Mouse (Mus musculus) small intestine, adult 2 months (tissue): Measurements from ENCODE around the gene Wdr18. TPM values are rescaled to one million over a fixed set of nuclear protein-coding genes. Genes with fewer than 3 reads are reported as not detected.

Source experiments
- H3K27ac ChIP-seq: fragments of 200-500 bp; 2 replicates; pipeline ENCODE4 v1.5.1; 2012; ENCODE audit warnings: low read depth, low read length, control low read depth, inconsistent platforms; ENCODE audit not compliant: insufficient read depth
- H3K27me3 ChIP-seq: fragments of 200-500 bp; 2 replicates; pipeline ENCODE4 v1.6.1; 2012; ENCODE audit warnings: mild to moderate bottlenecking, moderate library complexity, low read length, inconsistent platforms; ENCODE audit not compliant: control insufficient read depth, insufficient read depth
- H3K36me3 ChIP-seq: fragments of 200-500 bp; 2 replicates; pipeline ENCODE4 v1.6.1; 2012; ENCODE audit warnings: mild to moderate bottlenecking, low read length, control low read depth, inconsistent platforms; ENCODE audit not compliant: control insufficient read depth, insufficient read depth
- H3K4me1 ChIP-seq: fragments of 200-500 bp; 2 replicates; pipeline ENCODE4 v1.6.1; 2012; ENCODE audit warnings: low read length, inconsistent platforms, mixed read lengths; ENCODE audit not compliant: control insufficient read depth, insufficient read depth, insufficient read length
- H3K4me3 ChIP-seq: fragments of 200-500 bp; 2 replicates; pipeline ENCODE4 v1.5.1; 2012; ENCODE audit warnings: low read depth, mild to moderate bottlenecking, control low read depth, inconsistent platforms, low read length, moderate library complexity
- CTCF ChIP-seq: fragments of 200-500 bp; IDR thresholded peaks from 2 replicates; pipeline ENCODE4 v1.5.1; 2012; ENCODE audit warnings: low read depth, mild to moderate bottlenecking, control low read depth, inconsistent platforms, low read length, moderate library complexity, mixed read lengths; ENCODE audit not compliant: insufficient replicate concordance, insufficient read length; ENCODE audit errors: extremely low read depth
- POLR2A ChIP-seq: fragments of 200-500 bp; IDR thresholded peaks from 2 replicates; pipeline ENCODE4 v1.6.1; 2012; ENCODE audit warnings: low read depth, mild to moderate bottlenecking, control low read depth, inconsistent platforms, low read length, moderate library complexity
- WGBS: fragments of 180-500 bp; shearing (Covaris S2); methylation state at CpG from one replicate; pipeline ENCODE4 v1.1.7; 2018; 5-methylcytosine and 5-hydroxymethylcytosine counted together
- polyA plus RNA-seq: library from polyadenylated mRNA; depleted of rRNA; stranded (reverse); fragments of >200 nt; gene quantifications from 2 replicates; pipeline ENCODE4 v1.2.3, GENCODE M21; 2012; rRNA removed

Wdr18 gene
- polyA plus RNA-seq, 1 experiment: 44.6 TPM

DNA sequence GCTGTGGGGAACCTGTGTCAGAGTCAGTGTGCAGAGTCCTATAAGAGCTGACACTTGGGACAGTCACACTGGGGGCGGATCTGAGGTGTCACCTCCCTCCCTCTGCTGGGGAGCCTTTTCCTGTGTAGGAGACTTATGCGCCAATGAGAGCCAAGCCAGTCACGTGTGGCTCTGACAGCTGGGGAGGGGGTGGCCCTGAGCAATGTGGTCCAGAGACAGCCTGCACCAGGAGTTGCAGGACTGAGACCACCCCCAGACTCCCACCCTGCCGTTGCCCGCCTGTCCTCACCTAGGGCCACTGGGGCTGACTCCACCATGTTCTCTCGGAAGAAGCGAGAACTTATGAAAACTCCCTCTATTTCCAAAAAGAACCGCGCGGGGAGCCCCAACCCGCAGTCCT, 56.6 kb downstream of the Wdr18 start, which contains the start of gene Arhgap45:
Gene Arhgap45, plus strand, starts transcription at position 143 of the 400 bp plus-strand sequence.
- no peak for TF ChIP-seq CTCF
- peak within 1 kb of the TSS; percentile 69 for H3K4me3 ChIP-seq
- H3K4me1 ChIP-seq: peaks cover 20% of the 10 kb centered on the region
- peak within 1 kb of the TSS; percentile 93 for H3K27ac ChIP-seq
- 79% methylated on average over 11 of the region's 11 CpGs for WGBS
- no peaks in the 10 kb centered on the region for H3K27me3 ChIP-seq
- peaks cover 5% of the 10 kb centered on the region; the same call in 1 of the 2 replicates for H3K36me3 ChIP-seq

DNA sequence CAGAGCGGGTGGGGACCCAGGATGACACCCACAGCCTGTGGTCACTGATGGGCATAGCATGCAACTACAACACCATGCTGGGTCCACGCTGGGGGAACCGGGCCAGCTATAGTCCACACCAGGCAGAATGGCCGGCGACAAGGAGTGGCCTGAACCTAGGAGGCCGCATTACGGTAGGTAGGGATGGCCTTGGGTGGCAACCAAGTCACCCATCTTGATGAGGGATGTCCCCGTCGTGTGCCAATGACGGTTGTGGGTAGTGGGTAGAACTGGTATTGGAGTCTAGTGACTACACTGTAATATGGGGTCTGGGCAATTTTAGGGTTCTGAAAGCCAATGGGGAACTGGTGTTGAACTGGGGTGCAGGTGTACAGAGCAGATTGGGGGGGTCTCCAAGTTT, 57.0 kb downstream of the Wdr18 start:
- H3K36me3 ChIP-seq: 0 out of 2 replicates have a peak, but pooled peaks cover 2% of the 10 kb centered on the region
- WGBS: 82% methylated on average over 10 of the region's 10 CpGs
- H3K27ac ChIP-seq: peak overlapping the region; percentile 93
- peak overlapping the region; percentile 69 for H3K4me3 ChIP-seq
- no peak for TF ChIP-seq POLR2A
- TF ChIP-seq CTCF: no peak
- H3K4me1 ChIP-seq: peaks cover 20% of the 10 kb centered on the region
- no peaks in the 10 kb centered on the region for H3K27me3 ChIP-seq

DNA sequence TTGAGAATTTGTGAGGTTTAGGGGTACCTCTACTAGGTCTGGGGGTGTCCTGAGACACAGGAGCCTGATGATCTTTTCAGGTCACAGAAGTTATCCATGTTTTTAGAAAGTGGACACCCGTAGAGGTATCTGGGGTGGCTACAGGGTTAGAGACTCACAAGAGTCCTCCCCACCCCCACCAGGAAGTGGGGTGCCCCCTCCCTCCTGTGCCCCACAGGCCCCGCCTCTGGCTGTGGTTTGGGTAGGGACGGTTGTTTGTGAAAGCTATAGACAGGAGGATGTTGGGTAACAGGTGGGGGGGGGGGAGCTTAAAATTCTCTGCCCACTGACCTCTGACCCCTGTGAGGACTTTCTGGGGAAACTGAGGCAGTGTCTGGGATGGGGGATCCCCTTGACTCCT, 57.4 kb downstream of the Wdr18 start:
- Histone ChIP-seq H3K27me3 (no peaks in the 10 kb centered on the region), H3K4me3 (peak overlapping the region; percentile 69), H3K27ac (peak overlapping the region; percentile 93), H3K4me1 (peaks cover 20% of the 10 kb centered on the region), H3K36me3 (0 out of 2 replicates have a peak, but pooled peaks cover 2% of the 10 kb centered on the region)
- TF ChIP-seq CTCF (no peak), POLR2A (no peak)
- 39% methylated on average over 3 of the region's 3 CpGs for WGBS

DNA sequence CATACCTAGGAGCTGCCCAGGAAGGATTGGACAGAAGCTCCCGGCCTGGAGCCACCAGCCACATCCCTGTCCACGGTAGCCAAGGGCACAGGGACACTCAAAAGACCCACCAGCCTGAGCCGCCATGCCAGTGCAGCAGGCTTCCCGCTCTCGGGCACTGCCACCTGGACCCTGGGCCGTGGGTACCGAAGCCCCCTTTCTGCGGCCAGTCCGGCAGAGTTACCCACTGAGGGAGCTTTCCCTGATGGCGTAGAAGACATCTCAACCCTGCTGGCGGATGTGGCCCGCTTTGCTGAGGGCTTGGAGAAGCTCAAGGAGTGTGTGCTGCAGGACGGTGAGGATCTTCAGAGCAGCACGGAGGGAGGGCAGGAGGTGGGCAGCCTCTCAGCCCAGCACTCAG, 57.8 kb downstream of the Wdr18 start:
- H3K36me3 ChIP-seq: 0 out of 2 replicates have a peak, but pooled peaks cover 2% of the 10 kb centered on the region
- no peaks in the 10 kb centered on the region for H3K27me3 ChIP-seq
- WGBS: 76% methylated on average over 14 of the region's 14 CpGs
- peak overlapping the region; percentile 91 for H3K27ac ChIP-seq
- H3K4me1 ChIP-seq: peaks cover 20% of the 10 kb centered on the region
- TF ChIP-seq CTCF (no peak), POLR2A (no peak)
- H3K4me3 ChIP-seq: peak overlapping the region; percentile 60

DNA sequence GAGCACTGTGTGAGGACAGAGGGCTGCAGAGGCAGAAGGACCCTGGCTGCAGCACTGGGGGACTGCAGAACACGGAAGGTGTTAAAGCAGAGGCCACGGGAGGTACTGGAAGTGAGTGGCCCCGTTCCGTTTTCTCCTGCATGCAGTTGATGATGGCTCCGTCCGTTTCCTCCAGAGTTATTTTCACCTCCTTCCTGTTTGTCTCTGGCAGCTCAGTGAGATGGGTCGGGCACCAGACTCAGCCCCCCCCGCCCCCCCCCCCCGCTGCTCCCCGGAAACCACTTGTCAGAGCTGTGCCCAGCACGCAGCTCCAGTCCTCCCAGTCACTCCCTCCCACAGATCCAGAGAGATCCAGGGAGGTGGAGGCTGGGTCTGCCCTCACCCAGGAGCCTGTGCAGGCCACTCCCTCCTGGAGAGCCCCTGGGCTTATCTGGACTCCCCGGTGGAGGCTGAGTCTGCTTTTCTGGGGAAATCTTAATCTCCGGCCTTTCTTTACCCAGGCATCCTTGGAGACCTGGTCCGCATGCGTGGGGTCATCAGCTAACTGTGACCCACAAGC, 58.9 kb downstream of the Wdr18 start:
- H3K4me3 ChIP-seq: peak overlapping the region; percentile 39
- 0 out of 2 replicates have a peak, but pooled peaks cover 2% of the 10 kb centered on the region for H3K36me3 ChIP-seq

DNA sequence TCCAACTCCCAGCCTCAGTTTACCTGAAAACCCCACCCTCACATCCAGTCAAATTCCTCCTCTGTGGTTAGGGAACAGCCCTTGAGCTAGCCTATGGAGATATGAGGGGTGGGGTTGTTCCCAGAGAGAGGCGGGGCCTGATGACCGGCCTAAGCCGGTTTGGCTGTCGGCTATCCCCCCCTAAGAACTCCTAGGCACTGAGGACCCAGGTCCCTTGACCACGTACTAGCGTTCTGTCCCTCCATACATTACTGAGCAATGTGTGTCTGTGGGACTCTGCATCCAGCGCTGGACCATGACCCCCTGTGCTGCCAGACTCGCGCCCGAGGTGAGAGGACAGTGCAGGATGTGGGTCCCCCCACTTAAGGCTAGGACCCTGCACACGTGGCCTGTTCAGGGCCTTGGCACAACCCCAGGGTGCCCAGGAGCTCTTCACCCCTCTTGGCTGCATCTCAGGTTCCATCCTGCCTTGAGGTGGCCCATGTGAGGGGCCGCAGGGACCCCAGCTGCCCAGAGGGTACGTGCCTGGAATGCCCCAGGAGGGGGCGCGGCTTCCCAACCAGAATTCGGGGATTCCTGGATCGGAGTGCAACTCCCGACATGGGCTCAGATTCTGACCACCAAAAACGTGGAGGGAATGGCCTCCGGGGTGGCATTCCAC, 59.6 kb downstream of the Wdr18 start:
- Histone ChIP-seq H3K4me1 (peaks cover 21% of the 10 kb centered on the region), H3K27me3 (no peaks in the 10 kb centered on the region), H3K27ac (peak overlapping the region; percentile 13; the same call in 1 of the 2 replicates), H3K36me3 (0 out of 2 replicates have a peak, but pooled peaks cover 2% of the 10 kb centered on the region), H3K4me3 (peak overlapping the region; percentile 24)
- WGBS: 41% methylated on average over 20 of the region's 20 CpGs
- TF ChIP-seq POLR2A: no peak
- no peak for TF ChIP-seq CTCF

More for the DNA sequence above, 58.9 kb downstream of the Wdr18 start:
- WGBS: 8% methylated on average over 12 of the region's 15 CpGs
- Histone ChIP-seq H3K4me1 (peaks cover 23% of the 10 kb centered on the region), H3K27ac (peak overlapping the region; percentile 53), H3K27me3 (no peaks in the 10 kb centered on the region)
- TF ChIP-seq POLR2A (no peak), CTCF (no peak)

Other genes starting within 250 kb of the Wdr18 start
- gene Hcn2, start 243.5 kb upstream of the Wdr18 start, polyA plus RNA-seq: 8.3 and 19.2 TPM in 2 replicates
- 38.7 and 50.0 TPM in 2 replicates for gene Polrmt, start 213.6 kb upstream of the Wdr18 start, polyA plus RNA-seq
- not detected in 2 replicates for gene Fgf22, start 205.1 kb upstream of the Wdr18 start, polyA plus RNA-seq
- 130 and 222 TPM in 2 replicates for gene Rnf126, start 193.2 kb upstream of the Wdr18 start, polyA plus RNA-seq
- 16.0 and 19.6 TPM in 2 replicates for gene Fstl3, start 182.9 kb upstream of the Wdr18 start, polyA plus RNA-seq
- 0.24 and 0.67 TPM in 2 replicates for gene Prss57, start 169.2 kb upstream of the Wdr18 start, polyA plus RNA-seq
- gene Palm, start 166.6 kb upstream of the Wdr18 start, polyA plus RNA-seq: 13.0 and 24.0 TPM in 2 replicates
- 141 and 347 TPM in 2 replicates for gene Misp, start 139.2 kb upstream of the Wdr18 start, polyA plus RNA-seq
- gene Ptbp1, start 105.7 kb upstream of the Wdr18 start, polyA plus RNA-seq: 150 and 285 TPM in 2 replicates
- 1.6 and 2.1 TPM in 2 replicates for gene Prtn3, start 85.7 kb upstream of the Wdr18 start, polyA plus RNA-seq
- gene Plppr3, start 85.5 kb upstream of the Wdr18 start, polyA plus RNA-seq: 2.8 and 5.3 TPM in 2 replicates
- gene Elane, start 73.9 kb upstream of the Wdr18 start, polyA plus RNA-seq: 0.72 TPM in 1 of 2 replicates, not detected in the other
- gene Cfd, start 69.3 kb upstream of the Wdr18 start, polyA plus RNA-seq: 48.6 and 122 TPM in 2 replicates
- 34.8 and 58.1 TPM in 2 replicates for gene Med16, start 51.2 kb upstream of the Wdr18 start, polyA plus RNA-seq
- not detected in 2 replicates for gene Gm26602, start 49.3 kb upstream of the Wdr18 start, polyA plus RNA-seq
- 3.0 and 5.9 TPM in 2 replicates for gene Kiss1r, start 43.2 kb upstream of the Wdr18 start, polyA plus RNA-seq
- 86.4 and 104 TPM in 2 replicates for gene R3hdm4, start 38.9 kb upstream of the Wdr18 start, polyA plus RNA-seq
- 10.7 and 23.9 TPM in 2 replicates for gene Arid3a, start 33.1 kb upstream of the Wdr18 start, polyA plus RNA-seq
- not detected in 2 replicates for gene Grin3b, start 10.6 kb downstream of the Wdr18 start, polyA plus RNA-seq
- gene Tmem259, start 24.2 kb downstream of the Wdr18 start, polyA plus RNA-seq: 225 and 441 TPM in 2 replicates
- 49.9 and 72.8 TPM in 2 replicates for gene Cnn2, start 28.4 kb downstream of the Wdr18 start, polyA plus RNA-seq
- gene Abca7, start 36.3 kb downstream of the Wdr18 start, polyA plus RNA-seq: 18.1 and 33.4 TPM in 2 replicates
- 23.2 and 36.8 TPM in 2 replicates for gene Arhgap45, start 56.5 kb downstream of the Wdr18 start, polyA plus RNA-seq
- gene Polr2e, start 79.6 kb downstream of the Wdr18 start, polyA plus RNA-seq: 140 and 186 TPM in 2 replicates
- 388 and 646 TPM in 2 replicates for gene Gpx4, start 87.0 kb downstream of the Wdr18 start, polyA plus RNA-seq
- gene Sbno2, start 145.4 kb downstream of the Wdr18 start, polyA plus RNA-seq: 61.2 and 126 TPM in 2 replicates
- 77.5 and 124 TPM in 2 replicates for gene Stk11, start 155.7 kb downstream of the Wdr18 start, polyA plus RNA-seq
- gene Atp5d, start 178.5 kb downstream of the Wdr18 start, polyA plus RNA-seq: 2,309 and 4,813 TPM in 2 replicates
- 3.7 and 6.6 TPM in 2 replicates for gene Cbarp, start 180.7 kb downstream of the Wdr18 start, polyA plus RNA-seq
- gene Midn, start 188.1 kb downstream of the Wdr18 start, polyA plus RNA-seq: 151 and 372 TPM in 2 replicates
- gene Cirbp, start 205.8 kb downstream of the Wdr18 start, polyA plus RNA-seq: 18.5 and 48.0 TPM in 2 replicates
- 6.8 and 9.0 TPM in 2 replicates for gene 1600002K03Rik, start 212.8 kb downstream of the Wdr18 start, polyA plus RNA-seq
- gene Efna2, start 219.3 kb downstream of the Wdr18 start, polyA plus RNA-seq: 1.5 and 1.8 TPM in 2 replicates